Mouse (Mus musculus) subcutaneous adipose tissue, adult 2 months (tissue): ENCODE data around the gene Srd5a1. TPM values are rescaled to one million over a fixed set of nuclear protein-coding genes. Genes with fewer than 3 reads are reported as not detected.

Experiments
- polyA plus RNA-seq: library from polyadenylated mRNA; depleted of rRNA; stranded (reverse); fragments of >200 nt; gene quantifications from 2 replicates; pipeline ENCODE4 v1.2.3, GENCODE M21; 2012; ENCODE audit warnings: low replicate concordance; rRNA removed

Gene Srd5a1
- polyA plus RNA-seq: 2.4 and 7.6 TPM in 2 replicates

DNA sequence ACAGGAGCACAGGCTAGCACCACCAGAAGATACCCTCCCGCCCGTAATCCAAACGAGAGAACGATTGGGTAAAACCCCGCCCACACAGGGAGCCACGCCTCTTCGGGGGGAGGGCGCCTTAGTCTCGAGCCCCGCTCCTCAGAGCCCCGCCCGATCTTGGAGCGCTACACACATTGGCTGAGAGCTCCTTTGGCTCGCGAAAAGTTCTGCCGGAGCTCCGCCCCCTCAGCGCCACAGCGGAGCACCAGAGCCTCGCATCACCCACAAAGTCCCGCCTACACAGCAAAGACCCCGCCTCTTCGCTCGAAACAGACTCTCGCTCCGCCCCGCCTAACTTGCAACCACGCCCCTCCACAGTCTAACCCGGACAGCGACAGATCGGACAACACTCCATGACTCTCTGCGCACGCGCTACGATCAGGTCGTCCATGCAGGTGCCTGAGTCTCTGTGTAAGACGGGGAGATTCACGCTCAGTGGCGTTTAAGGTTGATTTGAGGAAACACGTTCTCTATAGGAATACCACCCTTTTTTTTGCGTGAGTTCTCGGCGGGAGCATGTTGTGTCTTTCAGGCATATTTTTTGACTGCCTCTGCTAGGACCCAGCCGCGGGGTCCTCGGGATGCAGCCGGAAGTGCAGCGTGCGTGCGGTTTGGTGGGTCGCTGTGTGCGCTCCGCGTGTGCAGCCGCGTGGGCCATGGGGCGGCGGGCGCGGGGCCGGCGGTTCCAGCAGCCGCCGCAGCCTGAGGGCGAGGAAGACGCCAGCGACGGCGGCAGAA lies at the start of gene Srd5a1:
Srd5a1 (minus strand) TSS at position 45 of the 777 bp plus-strand sequence.

DNA sequence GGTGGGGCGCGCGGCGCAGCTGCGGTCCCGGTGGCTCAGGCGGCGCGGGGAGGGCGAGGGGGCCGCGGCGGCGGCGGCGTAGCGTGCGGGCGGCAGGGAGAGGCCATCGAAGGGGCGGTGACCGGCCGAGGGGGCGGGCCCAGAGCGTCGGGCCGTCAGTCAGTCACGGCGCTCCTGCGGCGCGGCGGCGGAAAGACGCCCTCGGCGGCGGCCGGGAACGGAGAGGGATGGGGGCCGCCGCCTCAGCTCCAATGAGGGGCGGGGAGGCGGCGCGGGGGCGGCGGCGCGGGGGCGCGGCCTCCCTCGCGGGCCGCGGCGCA lies 76.9 kb downstream of the Srd5a1 start, which contains the start of gene Tent4a:
Tent4a (minus strand) TSS at position 284 of the 320 bp plus-strand sequence.

DNA sequence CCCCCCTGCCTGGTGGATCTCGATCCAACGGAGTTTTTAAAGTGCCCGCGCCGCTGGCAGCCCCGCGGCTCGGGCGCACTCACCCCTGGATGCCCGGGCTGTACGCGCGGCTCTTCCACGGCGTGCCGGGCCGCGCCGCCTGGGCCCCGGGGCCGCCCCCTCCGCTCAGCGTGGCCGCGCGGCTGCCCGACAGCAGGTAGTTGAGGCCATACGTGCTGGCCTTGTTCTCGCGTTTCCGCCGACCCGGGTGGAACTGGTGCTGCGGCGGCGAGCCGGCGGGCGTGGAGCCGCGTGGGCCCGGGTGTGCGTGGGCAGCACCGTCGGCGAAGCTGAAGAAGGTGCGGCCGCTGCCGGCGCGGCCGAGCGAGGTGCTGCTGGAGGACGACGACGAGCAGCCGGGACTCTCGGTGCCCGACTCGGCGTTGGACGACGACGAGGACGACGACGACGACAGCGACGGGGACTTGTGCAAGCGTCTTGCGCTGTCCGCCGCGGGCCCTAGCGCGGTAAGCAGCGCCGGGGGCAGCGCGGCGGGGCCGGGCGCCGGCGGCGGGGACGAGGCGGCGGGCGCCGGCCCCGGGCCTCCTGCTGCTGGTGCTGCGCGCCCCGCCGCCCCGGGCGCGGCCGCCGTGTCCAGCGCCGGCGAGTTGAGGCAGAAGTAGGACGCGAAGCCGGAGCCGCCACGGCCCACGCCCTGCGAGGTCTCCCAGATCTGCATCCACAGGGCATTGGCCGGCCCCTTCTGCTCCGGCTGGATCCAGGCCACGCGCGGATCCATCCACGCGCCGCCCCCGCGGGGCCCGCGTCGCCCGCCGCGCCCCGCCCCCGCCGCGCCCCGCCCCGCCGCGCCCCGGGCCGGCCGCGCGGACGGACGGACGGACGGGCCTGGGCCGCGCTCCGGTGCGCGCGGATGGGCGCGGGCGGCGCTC lies 77.6 kb downstream of the Srd5a1 start, which contains the start of gene Nsun2:
Nsun2 (plus strand) TSS at position 342 of the 929 bp plus-strand sequence.

Other genes starting within 250 kb of the Srd5a1 start
- gene Nsun2, start 77.7 kb downstream of the Srd5a1 start, polyA plus RNA-seq: 71.1 and 104 TPM in 2 replicates
- 9.3 and 17.7 TPM in 2 replicates for gene Tent4a, start 76.8 kb downstream of the Srd5a1 start, polyA plus RNA-seq
- 0.13 and 3.3 TPM in 2 replicates for gene Ube2ql1, start 128.4 kb upstream of the Srd5a1 start, polyA plus RNA-seq
- 29.7 and 53.3 TPM in 2 replicates for gene Med10, start 191.0 kb upstream of the Srd5a1 start, polyA plus RNA-seq